Mouse (Mus musculus) retina, embryonic 14.5 days (tissue): ENCODE data around the gene Slc16a3.

Experiments used
- DNase-seq: peaks from one replicate; pipeline ENCODE4 v3.0.0-alpha.2; 2015; ENCODE audit warnings: low spot score

Slc16a3 gene

DNA sequence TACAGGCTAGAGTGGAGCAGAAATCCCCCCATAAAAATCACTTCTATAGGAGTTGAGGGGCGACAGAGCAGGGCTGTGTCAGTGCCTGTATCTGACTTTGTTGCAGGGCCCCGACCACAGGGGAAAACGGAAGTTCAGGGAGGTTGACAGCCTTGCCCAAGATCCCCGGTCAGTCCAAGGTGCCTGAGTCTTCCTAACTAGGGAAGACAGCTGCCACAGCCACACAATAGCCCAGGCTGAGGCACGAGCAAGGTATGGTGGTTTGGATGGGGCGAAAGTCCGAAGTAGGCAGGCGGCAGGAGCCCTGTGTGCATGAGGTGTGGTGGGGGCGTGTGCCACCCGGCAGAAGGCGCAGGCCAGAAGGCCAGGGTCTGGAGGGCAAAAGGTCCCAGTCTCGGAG lies at the start of gene Slc16a3:
TSS of gene Slc16a3 (plus strand) at position 153 of the 400 bp plus-strand sequence.
- no peak for DNase-seq

DNA sequence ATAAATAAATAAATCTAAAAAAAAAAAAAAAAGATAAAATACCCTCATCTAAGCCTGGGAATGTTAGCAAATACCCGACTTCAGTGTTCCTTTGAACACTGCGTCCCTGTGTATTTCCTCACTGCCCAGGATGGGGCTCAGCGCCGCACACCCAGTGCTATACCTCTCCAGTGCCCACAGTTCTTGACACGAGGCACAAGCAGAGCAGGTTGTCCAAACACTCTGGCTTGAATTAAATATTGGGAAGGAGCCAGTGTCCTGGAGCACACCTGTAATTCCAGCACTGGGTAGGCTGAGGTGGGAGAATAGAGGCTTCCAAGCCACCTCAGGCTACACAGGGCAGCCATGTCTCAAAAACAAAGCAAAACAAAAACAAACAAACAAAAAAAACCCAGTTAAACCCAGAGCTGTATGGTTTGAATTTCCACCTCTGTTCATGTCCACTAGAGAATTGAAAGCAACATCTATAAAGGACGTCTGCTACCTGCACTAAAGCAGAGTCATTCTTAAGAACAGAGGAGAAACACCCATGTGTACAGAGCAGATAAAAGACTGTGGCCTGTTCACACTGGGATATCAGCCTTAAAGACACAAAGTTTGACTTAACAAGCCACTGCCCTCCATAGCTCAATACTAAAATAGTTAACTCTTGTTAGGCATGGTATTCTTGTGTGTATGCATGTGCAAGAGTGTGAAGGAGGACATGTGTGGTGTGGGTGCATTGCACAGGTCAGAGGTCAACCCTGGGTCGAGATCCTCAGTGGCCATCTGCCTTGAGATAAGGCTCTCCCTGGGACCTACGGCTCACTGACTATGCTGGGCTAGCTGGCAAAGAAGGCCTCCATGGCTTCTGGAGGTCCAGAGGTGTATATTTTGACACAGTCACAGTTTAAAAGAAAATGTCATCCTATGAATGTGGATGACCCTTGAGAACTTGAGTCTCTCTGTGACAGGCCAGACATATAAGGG lies 47.7 kb upstream of the Slc16a3 start:
- DNase-seq = no peak

DNA sequence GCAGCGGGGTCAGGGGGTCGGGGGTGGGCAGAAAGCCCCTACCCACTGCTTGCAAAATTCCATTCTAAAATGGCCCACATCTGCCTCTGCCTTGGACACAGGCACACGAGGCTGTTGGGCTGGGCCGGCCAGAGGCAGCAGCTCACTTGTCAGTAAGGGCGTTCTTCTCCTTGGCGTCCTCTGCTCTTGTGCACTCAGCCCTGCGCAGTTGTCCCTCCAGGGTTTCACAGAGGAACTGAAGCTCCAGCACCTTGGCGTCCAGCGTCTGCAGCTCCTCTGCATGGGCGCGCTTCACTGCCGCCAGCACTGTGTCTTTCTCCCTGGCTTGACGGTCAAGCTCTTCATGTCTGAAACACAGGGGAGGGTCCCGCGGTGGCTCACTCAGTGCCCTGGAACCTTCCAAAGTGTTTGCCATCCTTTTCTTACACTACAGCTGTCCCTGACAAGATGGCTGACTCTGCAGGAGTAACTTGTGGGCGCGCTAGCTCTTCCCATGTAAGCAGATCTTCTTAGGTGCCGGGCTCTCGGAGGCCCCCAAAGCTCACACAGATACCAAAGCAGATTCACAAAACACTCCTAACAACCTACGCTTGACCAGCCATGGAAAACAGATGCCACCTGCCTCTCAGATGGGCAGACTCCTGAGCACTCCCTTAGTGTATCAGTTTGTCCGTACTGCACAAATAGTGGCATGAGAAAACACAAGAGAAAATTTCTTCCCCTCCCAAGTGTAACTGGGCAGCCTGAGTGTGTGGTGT lies 46.4 kb upstream of the Slc16a3 start:
- DNase-seq = no peak

DNA sequence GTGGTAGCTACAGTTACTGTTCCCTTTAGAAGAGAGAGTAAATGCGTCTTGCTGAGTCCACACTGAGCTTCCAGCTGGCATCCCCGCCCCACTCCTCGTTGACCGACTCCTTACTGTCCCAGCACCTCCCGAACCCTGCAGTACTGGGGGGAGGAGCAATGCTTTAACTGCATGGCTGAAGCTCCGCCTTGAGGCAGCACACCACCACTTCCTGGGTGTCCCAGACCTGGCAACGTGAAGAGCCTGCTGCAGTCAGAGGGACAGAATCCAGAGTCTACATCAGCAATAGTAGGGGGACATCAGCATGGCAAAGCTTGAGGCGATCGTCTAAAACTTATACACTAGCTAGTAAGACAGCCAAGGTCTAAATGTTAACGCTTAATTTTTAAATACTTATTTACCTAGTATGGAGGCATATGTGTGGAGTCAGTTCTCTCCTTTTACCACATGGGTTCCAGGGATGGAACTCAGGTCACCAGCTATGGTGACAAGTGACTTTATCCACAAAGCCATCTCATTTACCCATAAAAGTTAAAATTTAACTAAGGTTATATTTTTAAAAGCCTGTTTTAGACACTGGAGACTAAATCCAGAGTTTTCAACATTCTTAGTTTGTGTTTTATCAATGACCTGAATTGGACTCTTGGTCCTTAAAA lies 45.7 kb upstream of the Slc16a3 start:
- DNase-seq = no peak

GRCm38 (mm10) chr11:120903159-120903850 lies 45.0 kb upstream of the Slc16a3 start:
- DNase-seq = no peak

DNA sequence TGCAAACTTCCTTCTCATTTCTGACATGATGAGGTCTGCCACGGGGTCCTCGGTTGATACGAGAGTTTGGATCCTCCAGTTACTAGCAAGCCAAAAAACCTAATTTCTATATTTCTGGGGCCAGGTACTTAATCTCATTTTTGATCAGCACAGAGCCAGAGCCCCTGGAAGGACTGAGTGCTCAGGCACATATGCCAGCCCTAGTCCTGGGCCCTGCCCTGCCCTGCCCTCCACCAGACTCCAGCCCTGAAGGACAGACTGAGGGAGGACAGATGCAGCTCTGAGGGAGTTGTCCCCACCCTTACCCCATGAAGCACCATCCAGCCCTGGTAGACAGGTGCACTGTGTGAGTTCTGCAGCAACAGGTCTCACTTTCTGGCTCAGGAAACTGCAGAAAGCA lies 43.7 kb upstream of the Slc16a3 start:
- DNase-seq = no peak

DNA sequence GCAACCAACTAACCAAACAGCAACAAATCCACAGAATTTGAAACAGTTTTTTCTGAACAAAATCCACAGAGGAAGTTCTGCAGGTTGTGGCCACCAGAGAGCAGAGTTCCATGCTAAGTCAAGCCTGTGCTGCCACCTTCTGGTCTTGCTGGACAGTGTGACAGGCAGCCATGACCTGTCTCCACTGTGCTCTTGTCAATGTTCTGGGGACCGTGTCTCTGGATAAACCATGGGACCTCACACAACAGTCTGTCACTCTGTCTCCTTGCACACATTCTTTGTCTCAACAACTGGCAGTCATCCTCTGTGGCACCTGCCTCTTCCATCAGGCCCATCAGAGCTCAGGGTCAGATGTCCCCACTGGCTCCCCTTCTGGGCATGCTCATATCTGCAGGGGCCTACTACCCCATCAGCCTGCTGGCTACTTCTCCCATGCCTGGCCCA lies 42.8 kb upstream of the Slc16a3 start:
- DNase-seq = peak; percentile 87

GRCm38 (mm10) chr11:120913796-120914195 lies 34.5 kb upstream of the Slc16a3 start:
- no peak for DNase-seq

- DNase-seq = no peak
Observed at GRCm38 (mm10) chr11:120916477-120916876, 31.8 kb upstream of the Slc16a3 start.

DNA sequence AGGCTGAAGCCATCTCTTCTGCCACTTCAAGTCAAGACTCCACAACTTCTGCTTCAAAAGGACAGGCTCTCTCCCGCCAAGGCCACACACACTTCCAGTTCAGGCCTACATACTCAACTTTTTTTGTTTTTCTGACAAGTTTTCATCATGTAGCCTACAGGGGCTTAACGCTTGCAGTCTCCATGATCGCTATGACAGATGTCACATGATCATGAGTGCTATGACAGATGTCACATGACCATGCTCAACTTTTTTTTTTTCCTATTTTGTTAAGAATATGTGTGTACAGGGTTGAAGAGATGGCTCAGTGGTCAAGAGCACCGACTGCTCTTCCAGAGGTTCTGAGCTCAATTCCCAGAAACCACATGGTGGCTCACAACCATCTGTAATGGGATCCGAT lies 30.5 kb upstream of the Slc16a3 start:
- DNase-seq = no peak

GRCm38 (mm10) chr11:120922528-120922927 lies 25.8 kb upstream of the Slc16a3 start:
- DNase-seq = no peak

DNA sequence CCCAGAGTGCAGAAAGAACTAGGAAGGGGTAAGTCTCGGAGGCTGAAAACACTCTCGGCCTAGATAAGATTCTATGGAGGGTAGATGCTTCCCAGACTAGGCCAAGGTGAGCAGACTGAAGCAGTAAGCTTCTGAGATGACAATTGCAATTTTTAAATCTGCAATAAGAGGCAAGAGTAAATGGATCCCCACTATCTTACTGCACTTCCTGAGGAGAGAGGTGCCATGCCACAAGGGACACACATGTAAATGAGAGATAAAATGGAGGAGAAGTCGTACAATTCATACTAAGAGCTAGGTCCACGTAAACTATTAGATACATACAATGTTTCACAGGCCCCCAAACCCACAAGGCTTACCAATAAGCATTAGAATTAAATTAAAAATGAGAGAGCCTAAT lies 19.8 kb upstream of the Slc16a3 start:
- no peak for DNase-seq

- no peak for DNase-seq
Observed at GRCm38 (mm10) chr11:120931479-120931878, 16.8 kb upstream of the Slc16a3 start.

DNA sequence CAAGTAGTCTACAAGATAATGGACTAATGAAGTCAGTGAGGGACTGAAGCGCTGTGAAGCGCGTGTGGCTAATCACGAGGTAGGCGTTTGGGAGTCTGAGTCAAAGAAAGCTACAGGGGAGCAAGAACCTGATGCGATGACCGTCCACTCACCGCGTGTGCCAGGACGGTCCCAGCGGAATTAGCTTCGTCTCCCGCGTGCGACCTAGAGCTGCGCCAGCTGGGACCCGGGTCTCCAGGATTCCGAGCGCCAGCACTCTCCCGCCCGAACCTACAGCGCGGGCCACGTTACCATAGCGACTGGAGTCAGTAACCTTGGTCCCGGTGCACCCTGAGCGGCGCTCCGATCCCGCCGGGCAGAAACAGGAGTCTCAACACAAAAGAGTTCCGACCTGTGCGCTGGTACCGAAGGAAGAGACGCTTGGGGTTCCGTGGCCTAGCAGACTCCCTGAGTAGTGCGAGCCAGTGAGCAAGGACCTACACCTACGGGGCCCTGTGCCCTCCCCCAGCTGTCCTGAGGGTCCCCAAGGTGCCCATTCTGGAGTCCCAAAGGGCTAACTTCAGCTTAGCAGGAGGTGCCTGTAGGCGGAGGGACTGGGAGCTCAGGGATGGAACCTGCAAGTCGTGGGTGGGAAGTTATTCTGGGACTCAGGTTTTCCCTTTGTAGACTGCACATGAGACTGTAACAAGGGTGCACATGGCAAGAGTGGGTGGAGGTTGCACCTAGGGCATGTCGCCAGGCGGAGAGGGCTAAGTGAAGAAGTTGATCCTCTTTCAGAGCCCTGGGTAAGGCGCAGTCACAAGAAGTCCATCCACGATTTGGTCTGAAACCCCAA lies 15.5 kb upstream of the Slc16a3 start, which contains the start of gene Ccdc57:
TSS of gene Ccdc57 (minus strand) at position 309 of the 835 bp plus-strand sequence.
- DNase-seq = peak; percentile 95

DNA sequence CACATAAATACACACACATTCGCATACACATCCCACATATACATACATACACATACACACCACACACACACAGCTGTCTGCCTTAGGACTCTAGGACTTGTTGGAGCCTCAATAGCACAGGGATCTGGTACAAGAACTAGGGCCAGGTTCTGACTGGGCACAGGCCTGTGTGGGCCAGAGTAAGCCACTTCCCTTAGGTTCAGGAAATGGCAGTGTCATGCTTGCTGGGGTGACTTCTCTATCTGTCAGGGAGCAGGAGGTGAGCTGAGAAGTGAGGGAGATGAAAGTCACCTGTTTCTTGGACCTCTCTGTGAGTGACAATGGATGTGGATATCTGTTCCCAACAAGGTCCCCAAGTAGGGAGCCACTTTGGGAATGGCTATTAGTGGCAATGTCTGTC lies 10.3 kb upstream of the Slc16a3 start:
- no peak for DNase-seq

DNA sequence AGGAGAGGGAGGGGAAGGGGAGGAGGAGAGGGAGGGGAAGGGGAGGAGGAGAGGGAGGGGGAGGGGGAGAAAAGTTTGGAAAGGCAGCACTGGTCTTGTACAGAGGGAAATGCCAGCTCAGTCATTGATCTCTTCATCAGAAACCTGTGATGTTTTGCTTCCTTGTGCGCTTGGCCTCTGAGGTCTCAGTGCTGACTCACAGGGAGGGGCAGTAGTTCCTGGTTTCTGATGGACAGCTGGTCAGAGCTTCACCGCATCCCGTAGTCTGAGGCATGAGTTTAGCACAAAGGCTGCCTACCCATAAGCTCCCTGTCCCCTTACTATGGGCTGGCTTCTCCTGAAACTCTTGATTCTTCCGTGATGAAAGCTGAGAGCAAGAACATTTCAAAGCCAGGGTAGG lies 9.5 kb upstream of the Slc16a3 start:
- DNase-seq = no peak

- DNase-seq = no peak
Observed at GRCm38 (mm10) chr11:120939712-120940341, 8.5 kb upstream of the Slc16a3 start.

- no peak for DNase-seq
Observed at GRCm38 (mm10) chr11:120940959-120941358, 7.3 kb upstream of the Slc16a3 start.

DNA sequence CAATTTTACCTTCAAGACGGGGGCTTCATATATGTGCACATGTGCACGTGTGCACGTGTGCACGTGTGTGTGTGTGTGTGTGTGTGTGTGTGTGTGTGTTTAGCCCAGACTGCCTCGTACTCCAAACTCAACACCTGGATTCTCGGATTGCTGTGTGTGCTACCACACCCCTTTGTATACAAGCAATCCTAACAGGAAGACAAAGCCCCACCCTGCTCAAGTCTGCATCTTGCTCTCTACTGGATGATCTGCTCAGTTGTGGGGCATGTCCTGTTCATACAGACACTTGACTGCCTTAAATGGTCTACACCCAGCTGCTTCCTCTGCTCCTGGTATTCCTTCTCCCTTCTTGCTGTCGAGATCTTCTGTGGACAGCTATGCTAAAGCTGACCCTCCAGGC lies 3.0 kb upstream of the Slc16a3 start:
- DNase-seq = no peak

- DNase-seq = no peak
Observed at GRCm38 (mm10) chr11:120945926-120946325, 2.4 kb upstream of the Slc16a3 start.
